Mouse (Mus musculus) lung, postnatal 25 days (tissue): ENCODE measurements around the gene Ccdc159.

Source experiments
- DNase-seq: peaks from one replicate; pipeline ENCODE4 v3.0.0; 2022; ENCODE audit warnings: low spot score

The Ccdc159 gene

DNA sequence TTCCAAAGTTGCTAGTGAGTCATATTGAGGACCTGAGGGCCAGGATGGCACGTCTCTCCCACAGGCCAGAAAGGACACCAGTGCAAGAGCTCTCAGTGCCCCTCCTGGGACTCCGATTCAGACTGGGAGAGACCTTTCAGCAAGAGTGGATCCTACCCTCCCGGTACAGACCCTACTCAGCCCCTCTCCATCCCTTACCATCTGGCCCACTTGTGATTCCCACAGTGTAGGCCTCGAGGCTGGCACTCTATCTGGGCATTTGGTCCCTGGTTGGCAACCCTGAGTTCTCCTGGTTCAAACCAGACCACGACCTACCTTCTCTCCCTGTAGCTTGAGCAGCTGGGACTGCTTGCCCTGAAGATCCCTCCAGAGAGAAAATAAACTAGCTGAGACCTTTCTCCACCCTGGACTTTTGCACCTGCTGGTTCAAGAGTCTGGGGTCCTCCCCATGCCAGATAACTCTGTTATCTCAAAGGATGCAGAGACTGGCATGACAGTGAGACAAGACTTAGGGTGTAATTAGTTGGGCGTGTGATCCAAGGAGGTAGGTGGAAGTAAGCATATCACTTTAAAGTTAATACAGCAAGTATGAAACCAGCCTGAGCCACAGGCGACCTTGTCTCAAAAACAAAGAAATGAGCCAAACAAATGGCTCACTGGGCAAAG lies 8.3 kb downstream of the Ccdc159 start:
- no peak for DNase-seq

DNA sequence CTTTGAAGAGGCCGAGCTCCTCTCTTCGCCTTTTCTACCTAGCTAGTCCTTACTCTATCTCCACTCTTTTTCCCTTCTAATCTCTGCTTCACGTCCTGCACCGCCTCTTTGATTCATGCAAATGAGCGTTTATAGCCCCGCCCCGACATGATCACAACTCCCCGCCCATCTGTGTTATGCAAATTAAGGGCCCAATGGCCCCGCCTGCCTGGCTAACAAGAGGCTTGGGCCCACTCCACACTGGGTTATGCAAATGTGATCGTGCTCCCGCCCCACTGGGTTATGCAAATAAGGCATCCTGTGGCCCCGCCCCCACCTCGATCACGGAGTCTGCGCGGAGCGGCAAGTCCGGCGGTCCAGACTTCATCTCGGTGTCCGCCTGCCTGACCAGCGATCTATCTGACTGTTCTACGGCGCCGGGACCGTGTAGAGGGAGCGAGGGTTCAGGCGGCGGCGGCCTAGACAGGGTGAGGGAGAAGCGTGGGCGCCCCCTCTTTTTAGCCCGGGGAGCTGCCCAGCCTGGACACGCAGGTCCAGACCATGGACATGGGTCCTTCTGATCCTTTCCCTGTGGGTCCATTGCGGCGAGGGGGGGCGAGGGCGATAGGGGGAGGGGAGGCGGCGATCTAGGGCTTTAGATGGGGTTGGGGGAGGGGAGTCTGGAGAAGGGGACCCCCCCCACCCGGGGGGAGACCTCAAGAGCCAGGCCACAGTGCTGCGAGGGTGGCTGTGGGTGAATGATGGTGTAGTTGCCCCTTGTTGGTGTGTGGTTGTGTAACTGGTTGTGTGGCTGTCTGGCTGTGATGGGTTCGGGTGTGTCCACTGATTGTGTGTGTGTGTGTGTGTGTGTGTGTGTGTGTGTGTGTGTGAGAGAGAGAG lies 9.7 kb downstream of the Ccdc159 start, which contains the start of gene Plppr2:
Plppr2 (plus strand) TSS at position 342 of the 879 bp plus-strand sequence.
- peak; percentile 96 for DNase-seq

DNA sequence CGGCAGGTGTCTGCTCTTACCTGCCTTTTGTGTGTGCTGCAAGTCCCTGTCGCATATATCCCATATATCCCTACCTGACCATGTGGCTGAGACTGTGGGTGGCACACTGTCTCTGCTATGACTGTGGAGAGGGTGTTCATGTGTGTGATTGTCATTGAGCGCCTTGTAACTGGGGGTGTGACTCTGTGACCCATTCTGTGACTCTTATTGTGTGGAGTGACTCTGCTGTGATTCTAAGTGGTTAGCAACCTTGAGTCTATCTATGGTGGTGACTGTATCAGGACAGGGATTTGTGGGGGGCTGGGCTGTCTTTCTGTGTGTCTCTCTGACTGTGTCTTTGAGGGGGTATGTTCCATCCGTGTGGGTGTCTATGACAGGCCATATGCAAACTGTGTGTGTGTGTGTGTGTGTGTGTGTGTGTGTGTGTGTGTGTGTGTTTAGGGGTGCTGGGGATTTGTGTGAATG lies 10.5 kb downstream of the Ccdc159 start:
- DNase-seq, result no peak

DNA sequence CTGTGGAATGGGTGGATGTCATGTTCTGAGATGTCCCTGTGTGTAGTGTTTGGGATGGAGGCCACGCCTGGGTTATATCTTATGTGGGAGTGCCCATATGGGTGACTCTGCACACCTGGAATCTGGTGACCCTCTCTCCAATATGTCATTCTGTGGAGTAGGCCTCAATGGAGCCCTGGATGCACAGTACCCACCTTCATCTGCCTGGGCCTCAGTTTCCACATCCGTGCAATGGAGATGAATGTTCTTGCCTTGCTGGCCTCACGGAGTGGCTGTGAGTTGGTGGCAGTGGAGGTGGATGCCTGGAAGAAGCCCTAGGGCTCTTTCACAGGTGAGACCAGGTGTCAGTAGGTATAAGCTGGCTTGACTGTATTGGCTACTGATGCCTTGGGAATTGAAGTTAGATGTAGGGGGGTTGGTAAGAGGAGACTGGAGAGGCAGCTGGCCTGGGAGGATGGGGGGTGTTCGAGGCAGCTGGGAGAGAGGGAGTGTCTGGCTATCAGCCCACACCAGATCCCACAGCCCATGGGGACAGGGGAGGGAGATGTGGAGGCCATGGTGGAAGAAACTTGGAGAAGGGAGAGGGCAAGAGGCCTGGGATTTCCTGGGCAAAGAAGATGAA lies 11.1 kb downstream of the Ccdc159 start:
- no peak for DNase-seq

DNA sequence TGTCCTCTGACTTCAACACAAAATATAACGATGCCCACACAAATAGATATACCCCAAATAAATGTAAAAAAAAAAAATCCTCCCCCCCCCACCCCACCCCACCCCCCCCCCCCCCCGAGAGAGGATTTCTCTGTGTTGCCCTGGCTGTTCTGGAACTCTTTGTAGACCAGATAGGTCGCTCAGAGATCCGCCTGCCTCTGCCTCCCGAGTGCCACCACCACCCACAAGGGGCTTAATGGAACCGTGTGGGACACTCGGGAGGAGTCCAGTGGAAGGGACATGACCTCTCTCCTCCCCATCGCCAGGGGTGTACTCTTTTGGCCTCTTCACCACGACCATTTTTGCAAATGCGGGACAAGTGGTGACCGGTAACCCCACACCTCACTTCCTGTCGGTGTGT lies 15.8 kb downstream of the Ccdc159 start:
- no peak for DNase-seq

DNA sequence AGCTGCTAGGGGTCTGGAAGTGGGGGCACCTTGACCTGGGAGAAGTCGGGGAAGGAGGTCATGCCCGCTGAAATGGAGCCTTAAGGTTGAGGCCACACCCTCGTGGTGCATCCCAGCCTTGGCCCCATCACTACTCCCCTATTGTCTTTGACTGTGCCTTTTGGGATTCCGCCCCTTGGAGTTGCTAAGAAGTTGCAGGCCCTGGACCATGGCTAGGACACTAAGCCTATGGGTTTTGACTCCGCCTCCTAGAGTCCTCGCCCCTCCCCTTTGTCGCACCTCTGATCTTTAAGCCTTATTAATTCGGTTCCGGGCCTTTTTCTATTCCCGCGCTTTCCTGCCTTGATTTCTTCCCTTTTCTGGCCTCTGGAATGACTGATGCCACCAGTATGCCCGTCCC lies 16.4 kb downstream of the Ccdc159 start:
- no peak for DNase-seq

DNA sequence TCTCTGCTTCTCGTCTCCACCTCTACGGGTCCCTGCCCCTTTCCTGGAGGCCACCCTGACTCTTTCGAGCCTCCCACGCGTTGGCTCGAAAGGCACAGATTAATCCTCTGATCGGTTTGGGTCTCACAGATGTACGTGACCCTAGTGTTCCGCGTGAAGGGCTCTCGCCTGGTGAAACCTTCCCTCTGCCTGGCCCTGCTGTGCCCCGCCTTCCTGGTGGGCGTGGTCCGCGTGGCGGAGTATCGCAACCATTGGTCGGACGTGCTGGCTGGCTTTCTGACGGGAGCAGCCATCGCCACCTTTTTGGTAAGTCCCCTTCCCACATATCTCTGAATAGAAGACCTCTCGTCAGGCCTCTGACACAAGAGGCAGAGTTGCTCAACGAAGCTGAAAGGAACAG lies 17.0 kb downstream of the Ccdc159 start:
- no peak for DNase-seq

DNA sequence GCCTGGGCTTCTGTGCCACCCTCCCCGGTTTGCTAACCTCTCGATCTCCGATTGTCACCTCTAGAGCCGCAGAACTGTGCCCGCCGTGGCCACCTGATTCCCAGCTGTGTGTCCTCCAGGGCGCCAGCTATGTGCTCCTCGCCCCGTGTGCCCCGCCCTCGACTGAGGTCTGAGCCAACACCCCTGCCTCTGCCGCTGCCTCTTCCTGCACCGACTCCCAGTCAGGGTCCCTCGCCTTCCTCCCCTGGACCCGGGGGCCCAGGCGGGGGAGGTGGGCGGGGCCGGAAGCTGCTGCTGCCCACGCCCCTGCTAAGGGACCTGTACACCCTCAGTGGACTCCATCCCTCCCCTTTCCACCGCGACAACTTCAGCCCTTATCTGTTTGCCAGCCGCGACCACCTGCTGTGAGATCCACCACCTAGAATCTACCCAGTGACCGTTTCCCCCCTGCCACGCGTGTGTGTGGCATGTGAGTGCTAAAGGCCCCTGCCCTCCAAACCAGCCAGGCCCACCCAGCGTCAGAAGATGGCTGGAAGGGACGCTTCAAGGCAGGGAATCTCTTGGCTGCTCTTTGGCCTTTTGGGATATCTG lies 20.4 kb downstream of the Ccdc159 start:
- no peak for DNase-seq

DNA sequence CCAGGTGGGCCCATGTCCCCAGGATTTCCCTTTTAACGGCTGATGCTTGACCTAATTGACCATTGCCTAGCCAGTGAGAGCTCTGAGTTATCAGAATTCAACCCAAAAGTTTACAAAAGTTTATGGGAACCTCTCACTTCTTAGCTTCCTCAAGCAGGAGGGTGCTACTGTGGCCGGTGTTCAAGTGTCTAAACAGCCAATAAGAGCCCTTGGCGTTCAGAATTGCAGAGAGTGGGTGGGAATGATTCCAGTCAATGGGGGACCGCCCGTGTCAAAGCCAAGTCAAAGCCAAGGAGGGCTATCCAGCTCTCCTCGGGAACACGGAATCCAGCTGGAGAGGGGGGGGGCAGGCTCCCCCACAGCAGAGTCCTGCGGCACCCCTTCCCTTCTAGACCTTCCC lies 20.9 kb downstream of the Ccdc159 start:
- DNase-seq, result no peak

DNA sequence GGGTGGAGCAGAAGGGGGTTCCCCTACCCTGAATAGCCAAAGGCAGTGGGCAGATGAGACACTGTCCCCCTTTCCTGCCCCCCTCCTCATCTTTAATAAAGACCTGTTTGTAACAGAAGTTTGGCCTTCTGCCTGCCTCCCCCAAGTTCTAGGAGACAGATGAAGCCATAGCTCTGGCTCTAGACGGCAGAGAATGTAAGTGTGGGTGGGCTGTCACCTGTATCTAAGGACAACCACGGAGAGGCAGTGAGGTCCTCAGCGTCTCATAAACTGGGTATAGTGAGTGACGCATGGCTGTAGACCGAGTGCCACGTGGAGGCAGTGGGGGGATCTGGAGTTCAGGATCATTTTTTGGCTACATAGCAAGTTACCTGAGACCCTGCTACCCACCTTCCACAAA lies 21.5 kb downstream of the Ccdc159 start:
- no peak for DNase-seq

DNA sequence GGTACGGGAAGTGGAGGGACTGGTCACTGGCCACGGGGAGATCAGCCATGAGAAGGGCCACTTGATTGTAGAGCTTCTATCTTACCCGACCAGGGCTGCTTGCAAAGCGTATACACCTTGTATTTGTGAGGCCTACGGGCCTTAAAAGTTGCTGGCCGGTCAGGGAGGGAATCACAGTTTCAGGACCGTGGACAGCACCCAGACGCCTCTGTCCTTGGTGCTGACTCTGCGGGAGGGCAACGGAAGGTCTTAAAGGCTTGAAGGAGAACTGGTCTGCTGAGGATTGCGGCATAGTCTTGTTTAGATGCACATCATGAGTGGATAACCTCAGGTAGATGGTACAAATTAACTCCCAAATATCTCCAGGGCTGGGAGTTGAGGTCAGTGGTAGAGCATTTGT lies 23.1 kb downstream of the Ccdc159 start:
- DNase-seq, result peak; percentile 49

DNA sequence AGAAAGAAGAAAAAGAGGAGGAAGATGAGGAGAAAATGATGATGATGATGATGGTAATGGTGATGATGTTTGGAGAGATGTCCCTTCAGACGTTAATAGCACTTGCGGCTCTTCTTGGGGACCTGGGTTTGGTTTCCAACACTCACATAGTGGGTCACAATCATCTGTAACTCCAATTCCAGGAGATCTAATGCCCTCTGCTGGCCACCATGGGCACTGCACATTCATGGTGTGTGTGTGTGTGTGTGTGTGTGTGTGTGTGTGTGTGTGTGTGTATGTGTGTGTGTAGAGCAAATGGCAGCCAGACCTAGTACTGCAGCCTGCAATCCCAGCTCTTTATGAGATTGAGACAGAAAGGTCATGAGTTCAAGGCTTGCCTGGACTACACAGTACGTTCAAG lies 24.7 kb downstream of the Ccdc159 start:
- DNase-seq, result no peak

DNA sequence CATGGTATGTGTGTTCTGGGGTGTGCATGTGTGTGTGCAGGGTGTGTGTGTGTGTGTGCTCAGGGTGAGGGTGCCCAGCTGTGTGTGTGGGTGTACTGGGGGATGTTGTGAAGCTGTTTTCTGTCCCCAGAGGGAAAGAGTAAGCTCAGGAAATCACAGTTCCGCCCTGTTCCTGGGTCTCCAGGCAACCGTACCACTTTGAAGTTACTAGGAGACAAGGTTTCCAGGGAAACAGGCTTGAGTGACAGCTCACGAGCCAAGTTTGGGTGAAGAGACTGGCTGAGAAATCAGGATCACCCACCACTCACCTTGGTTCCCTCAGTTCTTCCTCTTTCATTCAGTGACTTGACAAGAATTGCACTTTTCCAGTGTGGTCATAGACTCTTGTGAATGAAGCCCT lies 26.3 kb downstream of the Ccdc159 start:
- DNase-seq, result no peak

DNA sequence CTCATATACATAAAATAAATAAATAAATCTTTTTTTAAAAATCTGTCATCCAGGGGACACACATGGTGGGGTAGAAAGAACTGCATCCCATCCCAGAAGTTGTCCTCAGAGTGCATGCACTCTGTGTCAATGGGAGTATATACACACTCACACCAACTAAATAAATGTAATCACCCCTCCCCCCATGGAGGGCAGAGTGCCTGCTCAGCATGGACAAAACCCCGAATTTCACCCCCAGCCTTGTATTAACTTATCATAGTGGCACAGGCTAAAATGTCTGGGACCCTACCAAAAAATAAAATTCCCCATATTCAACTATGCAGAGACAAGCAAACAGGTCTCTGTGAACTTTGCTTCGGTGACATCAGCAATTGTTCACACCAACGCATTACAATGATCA lies 27.4 kb downstream of the Ccdc159 start:
- no peak for DNase-seq

DNA sequence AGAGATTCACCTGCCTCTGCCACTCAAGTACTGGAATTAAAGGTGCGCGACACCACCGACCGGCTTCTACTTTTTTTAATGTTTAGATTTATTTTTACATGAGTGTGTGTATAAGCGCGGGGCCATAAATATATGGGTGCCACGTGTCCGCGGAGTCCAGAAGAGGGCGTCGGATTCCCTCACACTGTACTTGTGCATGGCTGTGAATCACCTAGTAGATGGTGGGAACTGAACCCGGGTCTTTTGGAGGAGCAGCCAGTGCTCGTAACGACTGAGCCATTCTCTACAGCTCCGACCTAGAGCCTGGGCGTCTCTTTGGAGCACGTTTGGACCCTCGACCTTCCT lies 27.9 kb downstream of the Ccdc159 start:
- no peak for DNase-seq

DNA sequence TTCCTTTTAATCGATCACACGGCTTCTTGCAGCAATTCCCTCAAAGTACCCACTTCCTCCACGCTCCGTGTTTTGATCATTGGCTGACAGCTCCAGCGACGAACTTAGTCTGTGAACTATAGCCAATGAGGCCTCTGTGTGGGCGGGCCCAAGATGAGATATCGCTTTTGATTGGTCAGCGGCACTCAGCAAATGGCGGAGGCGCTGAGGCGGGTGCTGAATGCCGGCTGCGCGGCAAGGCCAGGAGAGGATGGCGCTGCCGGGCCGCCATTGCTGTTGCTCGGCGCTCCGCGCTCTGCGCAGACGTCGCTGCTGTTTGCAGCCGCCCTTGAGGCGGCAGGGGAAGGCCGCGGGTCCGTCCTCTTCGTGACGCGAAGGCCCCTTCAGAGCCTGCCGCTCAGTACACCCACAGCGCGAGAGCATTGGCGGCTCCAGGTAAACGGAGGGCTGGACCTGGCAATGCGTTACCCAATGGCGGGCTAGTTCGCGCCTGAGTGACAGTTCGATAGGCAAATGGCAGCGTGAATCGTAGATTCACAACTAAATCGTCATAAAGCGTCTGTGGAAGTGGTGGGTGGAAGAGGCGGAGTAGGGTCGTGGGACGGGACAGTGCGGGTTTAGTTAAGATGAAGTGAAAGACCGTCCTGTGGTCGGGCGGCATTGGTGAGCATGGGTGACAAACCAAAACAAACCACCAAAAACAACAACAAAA lies 28.5 kb downstream of the Ccdc159 start, which contains the start of gene Swsap1:
Swsap1 (plus strand) TSS at position 186 of the 712 bp plus-strand sequence.
- DNase-seq, result peak; percentile 99

DNA sequence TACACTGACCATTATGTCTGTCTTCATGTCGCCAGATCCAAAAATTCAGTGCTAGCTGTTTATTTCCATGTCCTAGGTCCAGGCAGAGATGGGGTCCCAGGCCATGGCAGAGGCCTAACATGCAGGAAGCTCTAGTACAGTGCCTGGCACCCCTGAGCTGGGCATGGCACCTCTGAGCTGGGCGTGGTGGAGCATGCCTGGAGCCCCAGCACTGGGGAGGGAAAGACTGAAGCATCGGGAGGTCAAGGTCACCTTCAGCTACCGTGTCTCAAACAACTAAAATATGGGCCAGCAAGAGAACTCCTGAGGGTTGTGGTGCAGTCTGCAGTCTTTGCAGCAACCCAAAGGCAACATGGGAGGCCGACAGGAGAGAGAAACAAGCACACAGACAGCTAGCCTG lies 31.1 kb downstream of the Ccdc159 start:
- no peak for DNase-seq

DNA sequence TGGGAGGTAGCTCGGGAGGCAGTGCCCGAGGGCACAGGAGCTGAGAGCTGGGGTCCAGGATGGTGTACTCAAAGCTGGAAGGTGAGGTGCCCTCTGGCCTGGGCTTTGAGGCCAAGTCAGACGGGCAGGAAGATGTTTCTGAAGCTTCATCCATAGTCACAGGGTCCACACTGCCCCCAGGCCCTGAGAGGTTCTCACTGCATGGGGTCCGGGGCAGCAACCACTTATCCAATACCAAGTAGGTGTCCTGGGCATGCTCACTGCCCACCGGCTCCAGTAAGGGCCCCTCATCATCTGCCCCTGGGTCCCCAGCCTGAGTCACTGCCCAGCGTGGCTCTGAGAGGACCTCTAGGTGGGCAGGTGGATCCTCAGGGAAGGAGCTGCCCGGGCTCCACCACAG lies 32.0 kb downstream of the Ccdc159 start:
- DNase-seq, result no peak

DNA sequence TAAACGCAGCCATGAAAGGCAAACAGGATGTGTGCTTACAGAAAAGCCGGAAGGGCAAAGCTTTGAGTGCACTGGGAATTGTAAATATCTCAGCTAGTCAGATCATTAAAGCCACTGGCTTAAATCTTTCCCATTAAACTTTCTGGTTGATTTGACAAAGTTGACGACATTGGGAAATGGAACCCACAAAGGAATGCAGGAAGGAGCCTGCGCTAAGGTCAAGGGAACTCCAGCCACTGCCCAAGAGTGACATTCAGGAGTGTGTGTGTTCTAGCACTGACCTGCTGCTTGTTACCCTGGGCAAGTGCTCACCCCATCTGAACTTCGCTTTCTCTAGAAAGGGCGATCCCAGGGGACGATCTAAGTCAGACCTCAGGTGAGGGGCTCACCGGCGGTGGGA lies 32.9 kb downstream of the Ccdc159 start:
- DNase-seq, result no peak

DNA sequence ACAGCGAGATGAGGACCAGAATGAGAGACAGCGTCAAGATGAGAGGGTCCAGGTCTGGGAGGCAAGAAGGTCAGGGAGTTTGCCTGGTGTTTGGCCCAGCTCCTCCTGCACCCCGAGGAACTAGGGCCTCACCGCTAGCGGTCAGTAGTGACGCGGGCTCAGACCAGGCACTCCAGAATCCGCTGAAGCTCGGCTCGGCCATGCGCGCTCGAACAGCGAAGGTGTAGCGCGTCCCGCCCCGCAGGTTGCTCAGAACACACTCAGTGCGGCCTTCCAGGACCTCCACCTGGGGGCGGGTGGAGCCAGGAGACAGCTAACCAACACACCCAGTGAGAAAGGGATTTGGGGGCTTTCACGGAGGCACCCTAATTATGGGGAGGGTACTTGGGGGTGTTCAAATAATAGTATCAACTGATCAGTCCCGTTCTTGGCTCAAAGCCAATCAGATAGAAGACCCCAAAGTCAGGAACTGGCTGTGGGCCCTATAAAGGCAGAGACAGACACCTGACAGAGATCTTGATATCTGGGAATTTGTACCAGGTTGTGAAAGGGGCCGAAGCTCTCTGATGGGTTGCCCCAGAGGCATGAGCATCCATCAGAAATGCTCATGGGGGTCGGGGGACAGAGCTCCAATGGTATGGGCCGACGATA lies 33.4 kb downstream of the Ccdc159 start:
- DNase-seq, result peak; percentile 29

DNA sequence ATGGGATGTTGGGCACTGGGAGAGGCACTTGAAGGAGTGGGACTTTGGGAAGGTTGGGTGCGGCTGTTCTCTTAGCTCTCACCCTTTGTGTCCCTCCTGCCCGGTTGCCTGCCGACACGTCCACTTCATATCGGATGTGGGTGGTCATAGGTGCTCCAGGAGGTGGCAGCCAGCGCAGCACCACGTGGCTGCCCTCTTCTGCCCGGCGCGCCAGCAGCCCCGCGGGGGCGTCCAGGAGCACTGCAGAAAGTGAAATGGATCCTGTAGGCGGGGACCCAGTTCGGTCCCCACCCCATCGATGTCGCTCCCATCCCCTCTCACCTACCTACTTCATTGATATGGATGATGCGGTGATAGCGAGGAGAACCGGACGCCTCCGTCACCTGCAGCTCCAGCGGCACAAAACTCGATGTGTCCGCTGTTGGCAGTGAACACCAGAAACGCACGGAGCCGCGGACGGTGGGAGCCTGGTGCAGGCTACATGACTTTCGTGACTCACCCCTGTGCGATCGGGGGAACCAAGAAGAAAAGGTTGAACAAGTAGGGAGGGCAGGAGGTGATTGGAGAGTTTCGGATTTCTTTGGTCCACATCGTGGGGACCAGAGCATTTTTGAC lies 34.2 kb downstream of the Ccdc159 start:
- DNase-seq, result no peak
